ENCODE assay signal across 9 mouse cellular contexts in the genomic region with DNA sequence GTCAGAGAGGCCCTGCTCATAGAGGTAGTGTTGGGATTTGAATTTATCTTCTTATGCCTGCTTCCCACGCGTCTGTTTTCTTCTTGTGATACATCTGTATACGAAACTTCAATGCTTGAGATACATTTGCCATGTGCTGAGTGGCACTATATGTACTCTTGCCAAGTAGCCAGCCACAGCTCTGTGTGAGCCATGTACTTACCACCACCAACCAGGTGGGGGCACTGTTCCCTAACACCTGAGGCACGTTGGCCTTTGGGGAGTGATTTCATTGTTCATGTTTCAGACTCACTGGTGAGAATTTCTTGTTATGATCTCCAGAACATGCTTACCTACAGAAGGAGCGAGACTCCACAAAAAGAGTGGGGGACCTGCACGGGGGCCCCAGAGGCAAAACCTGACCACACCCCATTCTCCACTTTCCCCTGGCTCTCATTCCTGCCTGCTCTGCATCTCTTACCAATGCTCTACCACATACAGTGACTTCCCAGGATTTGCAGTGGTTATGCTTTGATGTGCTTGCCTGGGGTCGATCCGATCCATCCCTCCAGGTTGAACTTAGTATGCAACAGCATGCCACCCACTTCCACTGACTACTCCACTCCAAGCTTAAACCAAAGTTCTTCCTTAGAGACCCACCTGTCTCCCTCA. TPM values are rescaled to one million over a fixed set of nuclear protein-coding genes. Genes with fewer than 3 reads are reported as not detected.
DNase-seq lines count a peak whose midpoint lies in the region; ATAC-seq and TF ChIP-seq lines count a peak whose summit lies in the region.
"Had no signal": no experiment of that assay in that cellular context is flagged by ENCODE, and none has a peak within 500 bp of the region (broad histone marks: within the 10 kb centered on the region; RNA-seq: fewer than 3 reads in every experiment).

No protein-coding gene starts in this region.

- no peak overlapping the region for H3K4me3 ChIP-seq in G1E (ENCODE audit: low read depth, low read length)
- H3K4me3 ChIP-seq in forebrain, embryonic 12.5 days (replicated peaks): no peak overlapping the region
- H3K4me3 ChIP-seq: limb, embryonic 15.5 days had no signal

- no peak overlapping the region for H3K27ac ChIP-seq in forebrain, embryonic 12.5 days
- H3K27ac ChIP-seq: limb, embryonic 15.5 days had no signal

- H3K9ac ChIP-seq in forebrain, embryonic 12.5 days: no peak overlapping the region
- H3K9ac ChIP-seq: limb, embryonic 15.5 days had no signal

- no peaks in the 10 kb centered on the region for H3K9me3 ChIP-seq in G1E (replicated peaks)
- H3K9me3 ChIP-seq in forebrain, embryonic 12.5 days: no peaks in the 10 kb centered on the region
- H3K9me3 ChIP-seq: limb, embryonic 15.5 days had no signal

- H3K36me3 ChIP-seq in G1E (replicated peaks): no peaks in the 10 kb centered on the region
- no peaks in the 10 kb centered on the region for H3K36me3 ChIP-seq in forebrain, embryonic 12.5 days (replicated peaks)
- H3K36me3 ChIP-seq: limb, embryonic 15.5 days had no signal

- H3K4me2 ChIP-seq in forebrain, embryonic 12.5 days: no peak overlapping the region
- H3K4me2 ChIP-seq: limb, embryonic 15.5 days had no signal

- DNase-seq in G1E (ENCODE audit: low spot score): peak; percentile 17
- peak; percentile 41 for DNase-seq in c-Kit-positive CD71-positive TER-119-negative erythroid progenitor cells, embryonic 14.5 days (ENCODE audit: low read depth)
- peak; percentile 88 for DNase-seq in heart, postnatal 4 days
- DNase-seq in layer of hippocampus, adult 9-10 months (ENCODE audit: low spot score): peak; percentile 63
- peak; percentile 86 for DNase-seq in lung, postnatal 14 days
- peak; percentile 87 for DNase-seq in retina, embryonic 14.5 days (ENCODE audit: low spot score)
- DNase-seq in thymus, postnatal 25 days: peak; percentile 79

- TF ChIP-seq CTCF in G1E (IDR thresholded peaks at IDR 0.05; ENCODE audit: low read depth, low read length): peak; percentile 98

- no peak; the same call in 1 of the 2 replicates for ATAC-seq in G1E (ENCODE audit: extremely low read depth, insufficient number of reproducible peaks, low FRiP score, poor library complexity, severe bottlenecking)
- ATAC-seq in forebrain, embryonic 12.5 days (ENCODE audit: low FRiP score): peak; percentile 72

- WGBS in forebrain, embryonic 12.5 days: 22% methylated on average over 8 of the region's 8 CpGs

- H3K4me1 ChIP-seq in G1E (ENCODE audit: insufficient read depth, low read depth, low read length): no peaks in the 10 kb centered on the region
- peaks cover 5% of the 10 kb centered on the region; the same call in 1 of the 2 replicates for H3K4me1 ChIP-seq in forebrain, embryonic 12.5 days

- no peaks in the 10 kb centered on the region; the same call in 1 of the 2 replicates for H3K27me3 ChIP-seq in G1E (ENCODE audit: insufficient read depth, low read length)
- no peaks in the 10 kb centered on the region for H3K27me3 ChIP-seq in forebrain, embryonic 12.5 days

RNA-seq across cellular contexts. Expression of gene Spp2, which starts 18.0 kb away (rescaled TPM):
- total RNA-seq in G1E (2014; fragmentation: Nextera tagmentation) (not detected in 2 replicates), G1E (2017) (not detected in 2 replicates)
- not detected in 2 replicates for polyA plus RNA-seq in G1E (2012)
- polyA plus RNA-seq in forebrain, embryonic 12.5 days (2016; fragmentation: Nextera tagmentation; extraction: Ambion mirVana): not detected in 2 replicates
- total RNA-seq in heart, postnatal 4 days (2021): not detected

Comparison
In these comparisons a context has a peak if more than half of its experiments do, and no peak if none do; other contexts are left out.
1. DNase-seq: peak in every context shown above with its lines; median percentile 88 in heart, postnatal 4 days; 87 in retina, embryonic 14.5 days; 86 in lung, postnatal 14 days; 79 in thymus, postnatal 25 days; 63 in layer of hippocampus, adult 9-10 months; 41 in c-Kit-positive CD71-positive TER-119-negative erythroid progenitor cells, embryonic 14.5 days; 17 in G1E.